Mouse (Mus musculus) forelimb bud, embryonic 11.5 days (tissue): ENCODE results near the gene Dcaf6.

Experiments used
- DNase-seq: peaks from one replicate; pipeline ENCODE4 v3.0.0-alpha.2; 2012; ENCODE audit warnings: low read depth, low spot score

Dcaf6 gene

DNA sequence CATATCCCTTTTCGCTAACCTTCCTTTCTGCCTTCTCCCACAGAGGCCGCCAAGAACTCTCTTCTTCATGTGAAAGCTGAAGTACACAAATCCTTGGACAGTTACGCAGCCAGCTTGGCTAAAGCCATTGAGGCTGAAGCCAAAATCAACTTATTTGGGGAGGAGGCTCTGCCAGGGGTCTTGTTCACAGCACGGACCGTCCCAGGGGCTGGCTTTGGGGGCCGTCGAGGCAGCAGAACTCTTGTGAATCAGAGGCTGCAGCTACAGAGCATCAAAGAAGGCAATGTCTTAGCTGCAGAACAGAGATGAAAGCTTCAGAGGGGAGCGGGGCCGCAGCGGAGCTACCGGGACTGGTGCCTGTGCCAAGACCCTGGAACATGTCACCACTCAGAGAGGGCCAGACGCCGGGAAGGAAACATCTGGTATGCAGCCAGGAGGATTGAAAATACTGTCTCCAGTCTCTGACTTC lies 138.8 kb downstream of the Dcaf6 start:
- DNase-seq, result no peak

DNA sequence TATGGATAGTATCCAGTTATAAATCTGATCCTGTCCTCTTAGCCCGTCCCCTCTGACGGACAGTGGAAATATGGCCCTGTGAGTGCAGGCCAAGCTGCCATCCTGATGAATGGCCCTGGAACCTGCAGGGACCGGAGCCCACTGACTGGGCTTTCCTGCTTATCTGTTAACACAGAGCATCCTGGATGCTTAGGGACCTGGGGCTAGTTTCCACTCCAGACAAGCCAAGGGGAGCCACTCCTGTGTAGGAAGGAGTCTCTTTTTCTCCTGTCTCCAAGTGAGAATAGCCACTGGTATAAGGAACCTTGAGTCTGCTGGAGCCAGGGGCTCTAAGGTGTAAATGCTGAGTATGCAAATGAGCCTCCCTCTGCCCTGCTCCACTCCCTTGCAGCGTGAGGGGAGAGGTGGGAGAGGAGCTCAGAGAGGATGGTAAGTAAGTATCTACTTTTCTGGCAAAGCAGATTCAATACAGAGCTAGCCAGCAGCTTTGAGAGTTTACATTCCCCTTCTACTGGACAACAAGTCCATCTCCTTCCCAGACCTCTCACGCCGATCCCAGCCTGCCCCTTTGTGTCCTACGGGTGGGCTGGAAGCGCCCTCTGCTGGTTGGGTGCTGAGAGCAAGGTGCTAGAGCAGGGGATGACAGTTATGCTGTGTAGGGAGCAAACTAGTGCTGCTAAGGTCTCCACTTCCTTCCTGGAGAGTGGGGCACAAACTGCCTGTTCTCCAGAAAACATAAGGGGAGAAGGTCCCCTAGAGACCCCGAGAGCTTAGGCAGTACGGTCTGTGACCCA lies 139.9 kb downstream of the Dcaf6 start:
- DNase-seq, result peak; percentile 63

DNA sequence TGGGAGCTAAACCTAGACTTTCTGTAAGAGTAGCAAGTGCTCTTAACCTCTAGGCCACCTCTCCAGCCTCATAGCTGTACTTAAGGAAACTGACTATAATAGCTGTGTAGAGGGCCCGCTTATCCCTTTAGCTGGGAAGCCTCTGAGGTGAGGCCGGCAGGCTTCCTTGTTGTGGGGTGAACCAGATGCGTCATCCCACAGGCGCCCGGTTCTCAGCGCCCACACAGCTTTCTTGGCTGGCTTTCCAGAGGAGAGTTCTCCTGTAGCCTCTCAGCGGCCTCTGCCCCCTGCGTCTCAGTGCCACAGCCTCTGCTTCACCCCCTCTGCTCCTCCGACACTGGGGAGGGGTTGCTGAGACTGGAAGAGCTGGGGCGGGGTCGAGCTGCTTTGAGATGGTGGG lies 143.9 kb downstream of the Dcaf6 start:
- no peak for DNase-seq

DNA sequence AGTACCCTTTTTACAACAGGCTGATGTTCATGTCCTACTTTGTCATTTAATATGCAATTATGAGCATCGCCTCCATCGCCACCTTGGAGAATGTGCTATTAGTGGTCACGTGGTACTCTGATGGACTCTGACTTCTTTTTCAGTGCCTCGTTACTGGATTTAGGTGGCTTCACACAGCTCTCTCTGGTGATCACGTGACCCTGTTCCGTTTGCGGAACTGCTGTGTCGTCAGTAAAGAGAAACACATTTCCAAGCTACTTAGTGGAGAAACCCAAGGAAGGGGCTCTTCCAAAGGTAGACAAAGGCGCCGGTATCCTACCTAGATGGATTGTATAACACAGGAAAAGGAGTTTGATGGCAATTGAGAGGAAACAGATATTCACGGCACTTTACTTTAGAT lies 152.1 kb downstream of the Dcaf6 start:
- DNase-seq, result no peak

DNA sequence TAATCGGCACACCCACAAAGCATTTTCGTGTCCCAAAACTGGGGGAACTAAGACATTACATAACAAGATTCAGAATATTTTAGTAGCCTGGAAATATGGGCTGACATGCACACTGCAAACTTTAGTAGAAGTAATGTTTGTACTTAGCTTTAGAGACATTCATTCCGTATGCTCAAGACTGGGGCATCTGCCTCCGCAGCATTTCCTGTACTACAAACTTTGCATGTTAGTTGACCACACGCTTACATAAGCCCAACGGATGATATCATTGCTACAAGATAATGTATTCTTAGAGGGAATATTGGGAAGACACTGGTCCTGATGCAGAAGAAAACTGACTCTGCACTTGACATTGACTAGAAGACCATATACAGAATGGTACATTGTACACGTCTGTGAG lies 155.9 kb downstream of the Dcaf6 start:
- DNase-seq, result no peak

DNA sequence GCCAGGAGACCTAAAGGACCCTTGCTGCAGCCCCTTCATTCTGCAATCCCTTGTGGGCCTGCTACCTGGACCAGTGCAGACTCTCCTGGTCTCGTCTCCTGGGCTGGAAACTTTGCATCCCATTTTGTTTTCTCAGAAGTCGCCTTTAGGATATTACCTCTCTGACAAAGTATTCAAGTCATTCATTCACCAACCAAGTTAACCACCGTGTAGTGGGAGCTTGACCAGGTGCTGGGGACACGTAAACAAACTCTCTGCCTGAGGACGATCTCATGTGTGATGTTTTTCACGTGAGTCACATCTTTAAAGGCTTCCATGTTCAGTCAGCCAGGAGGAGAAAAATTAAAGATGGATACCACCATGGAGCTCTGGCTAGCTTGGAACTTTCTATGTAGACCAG lies 157.1 kb downstream of the Dcaf6 start:
- no peak for DNase-seq

DNA sequence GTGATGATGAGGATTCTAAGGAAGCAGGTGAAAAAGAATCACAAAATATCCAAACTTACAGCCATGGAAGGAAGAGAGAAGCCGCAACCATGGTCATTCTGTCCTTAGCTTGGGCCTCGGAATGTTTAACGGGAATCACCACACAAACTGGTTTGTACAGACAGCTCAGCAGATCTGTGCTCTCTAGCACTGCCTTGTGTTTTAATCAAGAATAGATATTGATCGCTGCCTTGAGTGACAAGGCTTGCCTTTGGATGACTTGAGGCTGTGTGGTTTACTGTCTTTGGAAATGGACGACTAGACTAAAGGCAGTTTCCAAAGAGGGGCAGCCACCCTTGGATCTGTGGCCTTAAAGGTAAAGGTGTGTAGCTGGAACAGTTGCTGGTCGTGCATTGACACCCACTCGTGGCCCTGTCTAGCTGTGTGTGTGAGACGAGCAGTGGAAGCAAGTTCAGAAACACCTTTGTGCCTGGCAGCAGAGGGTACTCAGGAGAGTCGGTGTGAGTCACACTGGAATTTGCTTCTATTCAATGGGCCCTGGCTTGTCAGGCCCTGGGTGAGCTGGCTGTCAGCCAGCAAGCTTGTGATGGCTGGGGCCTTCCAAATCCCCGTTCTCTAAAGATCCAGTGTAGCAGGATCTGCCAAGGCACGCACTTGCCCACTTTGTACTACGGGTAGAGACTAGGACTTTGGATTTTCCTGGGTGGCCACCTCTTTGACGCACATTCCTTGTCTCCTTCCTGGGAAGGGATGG lies 157.6 kb downstream of the Dcaf6 start:
- DNase-seq, result no peak

DNA sequence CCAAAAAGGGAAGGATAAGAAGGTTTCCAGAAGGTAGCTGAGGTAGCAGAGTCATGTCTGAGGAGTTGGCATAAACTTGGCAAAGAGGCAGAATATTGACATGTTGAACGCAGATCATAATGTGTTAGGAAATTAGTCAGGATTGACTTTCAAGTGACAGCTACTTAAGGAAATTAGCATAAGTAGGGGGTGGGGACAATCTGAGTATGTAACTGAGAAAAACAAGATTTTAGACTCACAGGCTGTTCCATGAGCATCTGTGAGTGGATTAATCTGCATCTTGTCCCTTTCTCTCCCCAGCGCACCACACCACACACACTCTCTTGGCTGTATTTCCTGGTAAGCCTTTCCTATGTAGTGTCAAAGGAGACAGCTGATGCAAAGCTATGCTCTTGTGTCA lies 158.7 kb downstream of the Dcaf6 start:
- no peak for DNase-seq

DNA sequence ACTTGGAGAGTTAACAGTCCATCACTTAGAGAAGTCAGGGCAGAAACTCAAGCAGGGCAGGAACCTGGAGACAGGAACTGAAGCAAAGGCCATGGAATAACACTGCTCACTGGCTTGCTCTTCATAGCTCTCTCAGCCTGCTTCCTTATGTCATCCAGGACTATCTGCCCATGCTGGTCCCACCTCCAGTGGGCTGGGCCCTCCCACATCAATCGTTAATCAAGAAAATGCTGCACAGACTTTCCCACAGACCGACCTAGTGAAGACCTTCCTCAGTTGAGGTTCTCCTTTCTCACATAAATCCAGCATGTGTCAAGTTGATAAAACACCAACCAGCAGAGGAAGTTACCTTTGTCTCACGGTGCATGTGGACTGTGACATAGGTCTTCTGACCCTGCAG lies 159.2 kb downstream of the Dcaf6 start:
- DNase-seq, result no peak

DNA sequence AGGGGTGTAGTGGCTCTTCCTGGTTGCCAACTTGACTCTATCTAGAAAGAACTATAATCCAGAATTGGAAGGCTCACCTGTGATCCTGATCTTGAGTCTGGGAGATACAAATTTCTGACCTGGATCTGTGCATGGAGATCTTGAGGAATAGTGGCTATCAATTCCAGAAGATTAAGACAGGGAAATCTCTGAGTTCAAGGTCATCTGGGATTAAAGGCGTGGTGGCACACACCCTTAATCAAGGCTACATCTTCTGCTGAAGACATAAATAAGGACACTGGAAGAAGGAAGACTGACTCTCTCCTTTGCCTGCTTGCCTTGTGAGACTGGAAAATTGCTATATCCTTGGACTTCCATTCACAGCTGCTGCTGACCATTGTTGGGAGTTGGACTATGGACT lies 164.8 kb downstream of the Dcaf6 start, which contains the start of gene Gpr161:
Gene Gpr161 (plus strand): TSS at position 301 of the 400 bp plus-strand sequence.
- DNase-seq, result no peak

DNA sequence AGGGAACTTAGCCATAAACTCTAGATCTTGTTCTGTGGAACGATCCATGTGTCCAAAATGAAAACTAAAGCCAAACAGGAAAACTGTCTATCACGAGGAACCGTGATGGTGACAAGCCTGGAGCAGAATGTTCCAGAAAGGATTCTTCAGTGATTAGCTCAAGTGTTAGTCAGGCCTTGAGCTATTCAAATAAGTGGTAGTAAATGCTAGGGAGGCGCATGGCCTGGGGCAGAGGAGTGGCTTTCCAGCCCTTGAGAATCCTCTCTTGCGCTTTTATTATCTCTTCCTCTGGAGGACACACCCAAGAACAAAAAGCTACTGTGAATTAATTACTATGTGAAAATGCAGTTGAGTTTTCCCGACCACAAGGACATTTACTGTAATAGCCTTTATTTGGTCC lies 168.7 kb downstream of the Dcaf6 start:
- DNase-seq, result no peak

DNA sequence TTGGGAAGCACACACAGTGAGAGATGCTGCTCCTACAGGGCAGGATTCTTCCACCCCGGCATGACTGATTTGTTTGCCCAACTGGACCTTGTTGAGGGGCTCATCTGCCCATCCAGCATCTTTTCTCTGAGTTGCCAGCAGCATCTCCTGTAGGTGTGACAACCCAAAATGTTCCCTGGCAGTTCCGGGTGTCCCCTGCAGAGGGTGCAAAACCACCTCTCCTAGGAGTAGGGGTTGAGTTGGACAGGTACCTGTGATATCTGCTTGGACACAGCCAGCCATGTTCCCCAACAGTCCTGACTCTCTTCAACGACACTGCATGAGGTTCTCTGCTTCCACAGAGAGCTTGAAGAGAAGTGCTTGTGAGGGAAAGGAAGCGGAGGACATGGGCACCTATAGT lies 170.4 kb downstream of the Dcaf6 start:
- DNase-seq, result no peak

DNA sequence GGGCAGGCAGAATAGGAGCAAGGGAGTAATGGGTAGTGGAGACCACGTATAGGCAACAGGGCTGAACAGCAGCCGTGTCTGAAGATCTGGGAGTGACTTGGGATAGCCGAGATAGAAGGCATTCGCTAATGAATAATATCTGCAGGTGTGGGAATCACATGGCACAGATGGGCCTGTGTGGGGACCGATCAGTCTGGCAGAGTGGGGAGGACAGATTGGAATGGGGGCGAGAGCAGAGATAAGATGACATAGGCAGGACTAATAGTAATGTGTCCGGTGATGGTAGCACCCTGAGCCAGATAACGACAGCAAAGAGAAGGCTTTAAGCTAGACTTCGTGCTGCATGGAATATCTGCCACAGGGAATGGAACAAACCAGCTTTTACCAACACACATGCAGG lies 172.1 kb downstream of the Dcaf6 start:
- DNase-seq, result no peak

DNA sequence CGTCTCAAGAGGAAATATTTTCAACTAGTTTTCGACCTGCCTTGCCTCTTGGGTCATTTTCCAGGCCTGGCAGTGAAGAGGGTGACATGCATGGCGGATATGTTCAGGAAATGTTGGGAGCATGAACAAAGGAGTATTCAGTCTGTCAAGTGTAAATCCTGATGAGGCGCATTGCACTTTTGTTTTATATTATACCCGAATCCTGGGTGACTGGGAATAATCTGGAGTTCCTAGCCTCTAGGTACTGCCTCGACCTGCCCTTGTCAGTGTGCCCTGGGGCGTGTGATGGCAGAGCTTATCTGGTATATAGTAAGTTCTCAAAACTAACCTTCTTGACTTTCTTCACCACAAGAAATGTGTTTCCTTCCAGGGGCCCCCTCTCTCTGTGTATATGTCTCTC lies 176.2 kb downstream of the Dcaf6 start:
- no peak for DNase-seq

DNA sequence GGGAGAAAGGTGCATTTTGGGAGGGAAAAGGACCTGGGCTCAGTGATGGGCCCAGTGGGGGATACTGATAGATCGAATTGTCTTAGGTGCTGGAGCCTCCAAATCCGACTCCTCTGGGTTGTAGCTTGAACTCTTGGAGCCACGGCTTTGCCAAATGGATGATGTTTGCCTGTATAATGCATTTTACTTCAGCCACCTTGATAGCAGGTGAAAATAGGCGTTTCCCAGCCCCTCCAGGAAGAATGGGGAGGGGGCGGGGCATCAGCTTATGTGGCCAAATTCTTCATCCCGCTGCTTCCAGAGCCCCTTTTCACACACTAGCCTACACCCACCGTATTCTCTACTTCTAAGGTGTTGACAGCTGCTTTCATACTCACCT lies 177.3 kb downstream of the Dcaf6 start:
- peak; percentile 35 for DNase-seq

DNA sequence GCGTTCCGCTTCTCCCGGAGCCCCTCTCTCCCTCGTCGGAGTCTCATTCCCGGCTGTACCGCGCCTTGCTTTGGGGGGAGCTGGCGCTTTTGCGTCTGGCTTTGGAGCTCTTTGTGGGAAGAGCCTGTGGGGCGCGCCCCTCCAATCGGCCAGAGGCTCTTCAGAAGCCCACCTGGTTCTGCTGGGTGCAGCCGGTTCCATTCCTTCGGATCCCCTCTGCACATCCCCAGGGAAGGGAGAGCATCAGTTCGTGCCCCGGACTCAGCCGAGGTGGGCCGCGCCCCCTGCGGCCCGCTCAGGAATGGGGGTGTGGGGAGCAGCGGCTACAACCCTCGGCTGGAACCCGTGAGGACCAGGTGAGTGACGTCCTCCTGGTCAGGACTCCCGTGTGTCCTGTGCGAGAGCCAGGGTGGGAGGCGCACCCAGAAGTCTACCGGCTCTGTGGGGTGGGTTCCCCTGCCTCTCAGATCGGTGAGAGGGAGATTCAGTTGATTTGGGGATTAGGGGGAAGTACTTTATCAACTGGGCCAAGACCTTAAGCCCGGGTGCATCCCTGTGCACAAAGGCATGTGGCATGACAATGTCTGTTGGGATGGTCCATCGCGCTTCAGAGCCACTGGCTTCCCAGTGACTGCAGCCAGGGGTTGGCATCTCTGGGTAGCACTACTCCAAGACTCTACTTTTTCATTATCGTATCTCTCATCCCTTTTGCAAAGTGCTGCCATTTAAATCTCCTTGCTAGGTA lies 177.9 kb downstream of the Dcaf6 start:
- DNase-seq, result peak; percentile 58

DNA sequence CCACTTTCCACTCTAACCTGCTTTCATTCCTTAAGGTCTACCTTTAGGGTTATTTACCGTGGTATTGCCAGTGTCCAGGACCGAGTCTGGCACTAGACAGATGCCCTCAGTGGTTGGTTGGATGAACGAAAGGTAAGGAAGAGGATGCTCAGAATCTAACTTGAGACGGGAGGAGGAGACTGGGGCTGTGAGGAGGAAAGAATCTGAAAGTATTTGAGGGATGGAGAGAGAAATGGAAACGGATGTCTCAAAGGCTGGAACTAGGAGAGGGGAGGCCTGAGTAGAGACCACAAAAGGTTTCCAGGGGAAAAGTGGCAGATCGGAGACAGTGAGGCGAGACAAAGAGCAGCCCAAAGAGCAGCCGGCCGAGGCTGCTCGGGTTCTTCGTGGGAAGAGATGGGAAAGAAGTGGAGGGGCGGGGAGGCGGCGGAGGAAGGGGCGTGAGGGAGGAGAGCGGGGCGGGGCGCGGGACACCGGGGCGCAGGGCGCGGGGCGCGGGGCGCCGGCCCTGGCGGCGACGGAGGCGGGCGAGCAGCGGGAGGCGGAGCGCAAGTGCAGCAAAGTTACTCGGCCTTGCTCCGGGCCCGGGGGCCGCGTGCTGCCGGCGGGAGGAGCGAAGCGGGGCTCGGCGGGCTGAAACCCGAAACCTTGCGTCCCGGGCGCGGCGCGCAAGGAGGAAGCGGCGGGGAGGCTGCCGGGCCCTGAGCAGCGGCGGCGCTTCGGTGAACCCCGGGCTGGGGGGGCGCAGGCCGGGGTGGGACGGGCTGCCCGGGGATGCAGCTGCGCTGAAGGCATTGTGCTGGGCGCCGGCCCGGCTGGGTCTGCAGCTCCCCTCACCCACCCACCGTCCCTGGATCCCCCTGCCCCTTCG lies 178.7 kb downstream of the Dcaf6 start:
- DNase-seq, result peak; percentile 61

DNA sequence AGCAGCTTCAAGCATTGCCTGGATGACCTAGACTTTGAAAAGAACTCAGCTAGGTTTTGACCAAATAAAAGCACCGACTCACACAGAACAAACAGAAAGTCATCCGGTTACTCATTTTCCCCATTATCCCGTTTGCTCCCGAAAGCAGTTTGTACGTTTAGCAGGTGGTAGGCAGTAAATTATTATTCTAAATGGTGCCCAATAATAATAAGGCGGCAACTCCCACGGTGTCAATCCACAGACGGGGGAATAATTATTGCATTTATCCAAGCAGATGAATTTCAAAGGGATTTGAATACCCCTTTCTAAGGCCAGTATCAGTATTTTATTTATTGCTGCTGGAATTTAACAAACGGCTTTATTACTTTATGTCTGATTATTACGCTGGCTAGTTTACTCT lies 179.5 kb downstream of the Dcaf6 start:
- DNase-seq, result no peak
